Mouse (Mus musculus) adrenal gland, adult 18-20 months (tissue): ENCODE measurements at regions not wholly inside any gene's neighbourhood (a gene's known extent, or its start where the extent isn't known, plus 50 kb on each side); places are given as distances from the start of the nearest gene placed in this dataset.

Experiments used
- DNase-seq, 2 experiments: peaks; one replicate each; pipeline ENCODE4 v3.0.0; 2021 to 2022; ENCODE audit warnings: low spot score in 2 of 2

GRCm38 (mm10) chr2:50654221-50654952 lies 357.8 kb upstream of the Mmadhc start:
- no peak for DNase-seq

GRCm38 (mm10) chr2:50653121-50653615 lies 356.6 kb upstream of the Mmadhc start:
- no peak for DNase-seq

- DNase-seq, result no peak
Measured at GRCm38 (mm10) chr2:50649656-50650055, 353.1 kb upstream of the Mmadhc start.

- no peak for DNase-seq
Measured at GRCm38 (mm10) chr2:50643219-50643618, 346.6 kb upstream of the Mmadhc start.

GRCm38 (mm10) chr2:50642198-50642597 lies 345.6 kb upstream of the Mmadhc start:
- DNase-seq, result no peak

- DNase-seq, result no peak
Measured at GRCm38 (mm10) chr2:50635896-50636295, 339.3 kb upstream of the Mmadhc start.

- DNase-seq, result no peak
Measured at GRCm38 (mm10) chr2:50631786-50632185, 335.2 kb upstream of the Mmadhc start.

GRCm38 (mm10) chr2:50627501-50627900 lies 330.9 kb upstream of the Mmadhc start:
- DNase-seq, result no peak

- DNase-seq, result no peak
Measured at GRCm38 (mm10) chr2:50625233-50625749, 328.7 kb upstream of the Mmadhc start.

- peak; percentile 32 to 50 for DNase-seq
Measured at GRCm38 (mm10) chr2:50609086-50609485, 312.5 kb upstream of the Mmadhc start.

- no peak for DNase-seq
Measured at GRCm38 (mm10) chr2:50589195-50589594, 292.6 kb upstream of the Mmadhc start.

GRCm38 (mm10) chr2:50588652-50589051 lies 292.1 kb upstream of the Mmadhc start:
- no peak for DNase-seq

- no peak for DNase-seq
Measured at GRCm38 (mm10) chr2:50586321-50587050, 289.9 kb upstream of the Mmadhc start.

GRCm38 (mm10) chr2:50579620-50580019 lies 283.0 kb upstream of the Mmadhc start:
- DNase-seq, result no peak

GRCm38 (mm10) chr2:50578278-50579043 lies 281.9 kb upstream of the Mmadhc start:
- DNase-seq, result no peak

- DNase-seq, result no peak
Measured at GRCm38 (mm10) chr2:50577736-50578135, 281.1 kb upstream of the Mmadhc start.

- no peak for DNase-seq
Measured at GRCm38 (mm10) chr2:50573455-50573854, 276.9 kb upstream of the Mmadhc start.

GRCm38 (mm10) chr2:50571021-50571420 lies 274.4 kb upstream of the Mmadhc start:
- DNase-seq, result no peak

- DNase-seq, result no peak
Measured at GRCm38 (mm10) chr2:50569502-50570285, 273.1 kb upstream of the Mmadhc start.

GRCm38 (mm10) chr2:50568777-50569501 lies 272.3 kb upstream of the Mmadhc start:
- no peak for DNase-seq
